Mouse (Mus musculus) brain, adult 2 months (tissue): ENCODE data around the gene Maml3.

Experiments
- DNase-seq: peaks from one replicate; pipeline ENCODE4 v3.0.0; 2011; ENCODE audit warnings: low read depth, low spot score

Gene Maml3

DNA sequence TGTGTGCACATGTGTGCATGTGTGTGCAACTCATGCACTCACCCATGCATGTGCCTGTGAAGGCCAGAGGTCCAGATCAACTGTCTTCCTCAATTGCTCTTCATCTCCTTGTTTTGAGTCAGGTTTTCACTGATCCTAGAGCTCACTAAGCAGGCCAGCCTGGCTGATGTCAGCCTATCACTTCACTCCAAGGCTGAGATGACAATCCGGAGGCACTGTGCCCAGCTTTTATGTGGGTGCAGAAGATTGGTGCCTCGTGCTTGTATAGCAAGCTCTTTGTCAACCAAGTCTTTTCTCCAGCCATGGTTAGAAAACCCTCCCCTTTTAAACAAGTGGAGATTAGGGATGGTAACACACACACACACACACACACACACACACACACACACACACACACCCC lies 146.1 kb downstream of the Maml3 start:
- peak; percentile 42 for DNase-seq

DNA sequence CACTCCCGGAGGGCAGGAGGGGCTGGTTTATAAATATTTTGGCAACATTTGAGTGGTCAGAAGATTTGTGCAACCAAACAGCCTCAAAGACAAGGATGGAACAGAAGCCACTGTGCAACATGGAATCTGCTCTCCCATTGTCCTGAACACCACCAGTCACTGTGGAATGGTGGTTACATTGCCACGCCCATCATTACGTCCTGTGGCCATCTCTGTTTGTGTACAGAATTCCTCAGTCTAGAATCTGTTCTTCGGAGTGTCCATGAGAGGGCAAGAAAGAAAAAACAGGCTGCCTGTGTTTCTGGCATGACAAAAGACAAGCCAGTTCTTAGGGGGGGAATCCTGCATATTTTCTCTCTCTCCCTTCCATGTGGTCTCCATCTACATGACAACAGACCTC lies 150.4 kb downstream of the Maml3 start:
- no peak for DNase-seq

DNA sequence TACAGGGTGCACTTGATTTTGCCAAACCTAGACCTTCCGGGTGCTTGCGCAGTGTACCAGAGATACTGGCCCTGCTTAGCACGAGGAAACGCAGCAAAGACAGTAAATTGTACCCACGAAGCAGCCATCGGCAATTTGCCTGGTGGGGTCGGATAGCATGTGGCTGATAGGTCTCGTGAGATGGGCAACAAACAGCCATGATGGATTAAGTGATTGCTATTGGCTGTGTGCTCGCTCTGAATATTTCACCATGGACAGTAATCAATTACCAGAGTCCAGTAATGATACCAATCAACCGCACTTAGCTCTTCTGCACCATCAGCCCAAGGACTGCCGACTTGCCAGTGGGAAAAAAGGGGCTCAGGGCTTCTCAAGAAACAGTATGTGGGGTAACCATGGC lies 150.9 kb downstream of the Maml3 start:
- no peak for DNase-seq

GRCm38 (mm10) chr3:51952728-51953623 lies 151.9 kb downstream of the Maml3 start:
- peak; percentile 49 for DNase-seq

DNA sequence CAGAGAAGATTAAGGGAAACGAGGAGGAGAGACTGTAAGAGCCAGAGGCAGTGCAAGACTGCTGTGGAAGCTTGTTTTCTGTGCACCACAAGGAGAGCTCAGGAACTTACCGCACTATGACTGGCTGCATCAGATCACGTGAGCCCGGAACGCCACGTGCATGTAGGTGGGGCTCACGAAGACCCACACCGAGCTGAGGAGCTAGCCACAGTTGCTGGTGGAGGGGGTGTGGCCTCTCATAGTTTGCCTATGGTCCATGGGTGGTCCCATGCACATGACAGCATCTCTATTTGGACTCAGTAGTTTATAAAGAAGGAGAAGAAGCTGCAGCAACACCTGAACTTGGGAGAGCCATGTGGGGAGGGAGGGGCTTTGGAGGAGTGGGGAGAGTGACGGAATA lies 152.6 kb downstream of the Maml3 start:
- no peak for DNase-seq

DNA sequence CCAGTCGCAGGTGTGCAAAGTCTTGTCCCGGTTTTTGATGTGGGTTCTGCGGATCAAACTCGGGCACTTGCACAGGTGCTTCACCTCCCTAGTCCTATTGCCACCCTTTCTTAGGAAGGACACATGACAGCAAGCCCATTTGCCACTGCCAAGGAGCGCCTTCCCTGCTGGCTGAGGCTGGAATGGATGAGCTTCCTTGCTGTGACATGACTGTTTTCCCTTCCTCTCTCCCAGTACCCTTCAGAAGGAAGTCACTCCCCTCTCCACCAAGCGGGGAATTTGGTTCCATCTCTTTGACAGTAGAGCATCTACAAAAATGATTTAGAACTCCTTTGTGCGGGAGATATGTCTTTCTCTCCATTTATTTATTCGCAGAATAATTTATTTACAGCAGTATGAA lies 155.2 kb downstream of the Maml3 start:
- no peak for DNase-seq

GRCm38 (mm10) chr3:51947168-51947567 lies 157.7 kb downstream of the Maml3 start:
- DNase-seq: peak; percentile 29

DNA sequence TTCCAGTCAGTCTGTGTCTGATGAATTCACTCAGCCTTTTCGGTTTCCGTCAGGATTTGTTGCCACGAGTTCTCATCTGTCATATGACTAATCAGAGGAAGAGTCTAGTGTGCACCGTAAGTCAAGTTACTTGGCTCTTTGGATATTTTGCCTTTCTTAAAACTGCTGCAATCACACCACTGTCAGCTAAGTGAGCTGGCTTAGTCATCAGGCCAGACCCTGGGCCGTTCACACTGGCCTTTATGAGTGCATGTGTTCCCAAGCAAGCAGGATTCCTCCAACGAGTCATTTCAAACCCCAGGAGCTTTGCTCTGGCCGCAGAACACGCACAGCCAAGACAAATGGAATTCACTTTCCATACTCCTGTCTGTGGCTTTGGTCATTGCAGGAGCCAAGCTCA lies 161.2 kb downstream of the Maml3 start:
- no peak for DNase-seq

- DNase-seq: peak; percentile 84
Observed at GRCm38 (mm10) chr3:51941781-51942180, 163.1 kb downstream of the Maml3 start.

DNA sequence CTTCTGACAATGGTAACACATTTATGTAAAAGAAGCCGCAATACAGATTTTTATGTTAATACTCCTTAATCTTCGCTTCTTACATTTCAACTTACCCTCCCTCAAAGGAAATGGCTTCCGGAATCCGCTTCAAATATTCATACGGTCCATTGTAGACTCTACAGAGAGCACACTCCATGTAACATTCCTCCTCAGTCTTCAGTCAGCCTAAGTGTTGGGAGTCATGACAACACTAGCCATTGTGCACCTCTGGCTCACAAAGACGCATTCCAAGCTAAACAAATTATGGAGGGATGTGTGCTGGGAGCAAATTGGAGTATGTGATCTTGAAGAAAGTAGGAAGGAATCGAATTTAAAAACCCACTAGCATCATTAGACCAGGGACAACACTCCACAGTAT lies 165.0 kb downstream of the Maml3 start:
- DNase-seq: no peak

- no peak for DNase-seq
Observed at GRCm38 (mm10) chr3:51939054-51939453, 165.8 kb downstream of the Maml3 start.

- no peak for DNase-seq
Observed at GRCm38 (mm10) chr3:51937176-51937575, 167.7 kb downstream of the Maml3 start.

GRCm38 (mm10) chr3:51934531-51935485 lies 170.1 kb downstream of the Maml3 start:
- DNase-seq: no peak

- peak; percentile 34 for DNase-seq
Observed at GRCm38 (mm10) chr3:51928188-51928587, 176.7 kb downstream of the Maml3 start.

- peak; percentile 68 for DNase-seq
Observed at GRCm38 (mm10) chr3:51927591-51927990, 177.3 kb downstream of the Maml3 start.

DNA sequence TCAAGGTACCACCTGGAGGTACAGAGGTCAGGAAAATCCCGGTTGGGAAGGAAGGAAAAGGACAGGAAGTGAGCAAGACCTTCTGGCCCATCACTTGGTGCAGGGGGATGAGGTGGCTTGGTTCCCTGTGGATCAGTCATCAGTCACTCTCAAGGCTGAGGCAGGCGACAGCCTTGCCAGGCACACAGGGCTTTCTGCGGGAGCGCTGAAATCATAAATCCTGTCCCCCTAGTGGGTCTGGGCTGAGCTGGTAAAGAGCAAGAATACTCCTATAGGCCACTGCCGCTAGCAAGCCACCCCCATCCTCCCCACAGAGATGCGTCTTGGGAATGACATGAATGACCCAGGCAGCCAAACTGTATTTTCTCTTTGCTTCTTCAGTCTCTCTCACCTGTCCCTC lies 177.8 kb downstream of the Maml3 start:
- no peak for DNase-seq

- DNase-seq: no peak
Observed at GRCm38 (mm10) chr3:51925758-51926157, 179.1 kb downstream of the Maml3 start.

GRCm38 (mm10) chr3:51924636-51925035 lies 180.2 kb downstream of the Maml3 start:
- no peak for DNase-seq

DNA sequence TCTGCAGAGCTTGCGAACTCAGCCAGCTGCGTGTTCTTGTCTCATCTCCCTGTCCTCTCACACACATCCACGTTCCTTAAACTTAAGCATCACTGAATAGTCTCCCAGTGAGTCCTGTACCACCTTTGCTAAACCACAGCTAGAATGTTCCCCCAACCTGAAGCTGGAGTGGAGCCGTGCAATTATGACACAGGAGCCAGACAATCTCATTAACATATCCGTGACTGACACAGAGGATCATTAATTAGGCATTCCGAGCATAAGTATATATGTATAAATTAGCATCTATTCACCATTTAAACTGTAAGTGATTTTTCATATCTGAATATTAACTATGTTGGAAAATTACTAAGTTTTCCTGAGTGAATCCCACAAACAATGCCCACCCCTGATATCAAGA lies 181.1 kb downstream of the Maml3 start:
- DNase-seq: no peak

- DNase-seq: no peak
Observed at GRCm38 (mm10) chr3:51916902-51917301, 188.0 kb downstream of the Maml3 start.

- peak; percentile 95 for DNase-seq
Observed at GRCm38 (mm10) chr3:51916060-51916870, 188.6 kb downstream of the Maml3 start.

DNA sequence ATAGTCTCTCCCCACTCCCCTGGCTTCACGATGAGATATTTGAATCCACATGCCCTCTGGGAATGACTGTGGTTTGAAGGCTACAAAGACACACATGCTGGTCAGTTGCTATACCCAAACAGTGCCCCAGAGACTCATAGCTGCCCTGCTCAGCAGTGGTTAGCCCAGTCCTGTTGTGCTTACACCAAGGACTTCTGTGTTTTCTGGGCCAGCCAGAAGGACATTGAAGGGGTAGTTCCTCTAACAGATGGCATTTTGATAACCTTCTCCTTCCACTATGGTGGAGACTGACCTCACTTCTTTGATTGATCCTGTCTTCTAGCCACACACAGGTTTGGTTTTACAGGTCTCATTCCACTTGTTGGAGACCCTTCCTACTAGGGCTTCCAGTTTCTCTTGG lies 189.5 kb downstream of the Maml3 start:
- DNase-seq: no peak
